Mouse (Mus musculus) urinary bladder, adult 2 months (tissue): ENCODE measurements around the gene Dock10. TPM values are rescaled to one million over a fixed set of nuclear protein-coding genes. Genes with fewer than 3 reads are reported as not detected.

Experiments used
- DNase-seq: peaks from one replicate; pipeline ENCODE4 v3.0.0; 2022; ENCODE audit warnings: low spot score
- polyA plus RNA-seq: library from polyadenylated mRNA; depleted of rRNA; stranded (reverse); fragments of >200 nt; gene quantifications from 2 replicates; pipeline ENCODE4 v1.2.3, GENCODE M21; 2012

The Dock10 gene
- polyA plus RNA-seq, 1 experiment: 16.0 TPM

DNA sequence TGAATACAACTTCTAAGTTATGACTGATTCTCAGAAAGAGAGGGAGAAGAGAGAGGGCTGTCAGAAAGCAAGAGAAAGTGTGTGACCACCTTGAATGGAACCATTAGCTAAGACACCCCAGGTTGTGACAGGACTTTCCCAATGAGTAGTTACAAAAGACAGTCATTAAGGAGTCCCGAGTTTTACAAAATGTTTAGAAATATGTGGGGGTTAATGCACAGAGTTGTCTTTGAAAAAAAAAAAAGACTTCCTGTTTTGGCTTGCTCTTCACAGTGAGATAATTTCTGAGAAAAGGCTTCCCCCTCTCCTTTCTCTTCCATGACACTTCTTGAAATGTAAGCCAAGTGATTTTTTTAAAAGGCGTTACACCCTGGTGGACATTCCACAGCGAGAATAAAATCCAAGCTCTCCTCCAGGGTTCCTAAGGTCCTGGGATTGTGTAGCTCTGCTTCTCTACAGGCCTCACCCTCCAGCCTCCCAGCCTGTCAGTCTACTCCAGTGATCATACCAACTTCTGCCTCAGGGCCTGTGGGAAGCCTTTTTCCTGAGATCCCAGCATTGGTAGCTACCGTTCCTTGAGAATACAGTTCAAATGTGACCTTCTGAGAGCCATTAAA, 144.8 kb downstream of the Dock10 start:
- DNase-seq: no peak

DNA sequence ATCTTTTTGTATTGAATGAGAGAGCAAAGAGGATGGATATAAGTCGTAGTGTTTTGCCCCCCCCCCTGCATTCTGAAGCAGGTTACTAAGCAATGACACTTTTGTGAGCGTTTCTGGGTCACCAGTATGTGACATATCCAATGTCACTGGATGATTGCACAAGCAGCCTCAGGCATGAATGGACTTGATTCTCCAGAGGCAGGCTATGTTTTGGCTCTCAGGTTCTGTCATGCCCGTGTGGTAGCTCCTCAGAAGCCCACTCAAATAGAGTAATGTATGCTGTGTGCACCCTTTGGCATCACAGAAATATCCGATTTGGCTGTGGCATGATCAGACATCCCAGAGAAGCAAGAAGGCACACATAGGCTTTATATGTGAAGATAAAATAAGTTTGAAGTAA, 150.8 kb downstream of the Dock10 start:
- DNase-seq: no peak

DNA sequence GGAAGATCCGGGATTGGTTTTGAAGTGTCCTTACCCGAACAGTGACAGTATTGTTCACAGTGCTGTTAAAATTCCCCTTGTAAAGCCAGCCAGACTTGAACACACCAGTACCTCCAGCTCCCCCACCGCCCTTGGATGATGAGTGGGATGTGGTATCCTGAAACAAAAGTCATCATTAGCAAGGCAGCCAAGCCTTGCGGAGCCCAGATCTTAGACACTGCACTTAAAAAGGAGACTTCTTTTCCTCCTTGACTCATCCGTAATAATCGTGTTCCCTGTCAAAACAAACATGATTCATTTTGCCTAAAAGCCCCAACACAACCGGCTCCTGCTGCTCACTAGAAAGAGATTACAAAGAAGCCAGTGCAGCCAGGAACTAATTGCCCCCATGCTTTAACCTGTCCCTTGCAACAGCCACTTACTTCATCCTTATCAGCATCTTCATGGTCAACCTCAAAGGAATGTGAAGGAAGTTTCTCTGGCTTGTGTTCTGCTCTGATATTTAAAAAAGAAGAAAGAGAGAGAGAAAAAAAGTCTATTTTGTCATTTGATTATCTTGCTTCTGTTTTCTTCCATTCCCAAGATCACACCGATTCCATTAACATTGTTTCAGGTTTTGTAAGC, 152.1 kb downstream of the Dock10 start:
- no peak for DNase-seq

DNA sequence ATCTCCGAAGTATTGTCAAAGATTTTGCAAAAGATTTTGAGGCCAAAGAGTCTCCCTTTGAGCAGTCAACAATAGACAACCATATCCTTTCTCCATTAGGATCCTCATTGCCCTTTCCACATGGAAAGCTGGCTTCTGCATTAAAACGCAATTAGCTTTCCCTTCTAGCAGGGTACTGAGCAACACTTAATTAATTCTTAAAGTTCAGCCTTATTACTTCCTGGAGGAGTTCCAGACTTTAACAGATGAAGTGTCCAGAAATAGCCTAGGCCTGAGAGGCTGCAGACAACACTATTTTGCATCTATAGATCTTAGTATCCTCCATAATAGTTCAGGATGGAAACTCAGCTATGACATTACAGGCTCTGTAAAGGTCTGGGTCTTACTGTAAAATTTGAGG, 154.0 kb downstream of the Dock10 start:
- DNase-seq: no peak

DNA sequence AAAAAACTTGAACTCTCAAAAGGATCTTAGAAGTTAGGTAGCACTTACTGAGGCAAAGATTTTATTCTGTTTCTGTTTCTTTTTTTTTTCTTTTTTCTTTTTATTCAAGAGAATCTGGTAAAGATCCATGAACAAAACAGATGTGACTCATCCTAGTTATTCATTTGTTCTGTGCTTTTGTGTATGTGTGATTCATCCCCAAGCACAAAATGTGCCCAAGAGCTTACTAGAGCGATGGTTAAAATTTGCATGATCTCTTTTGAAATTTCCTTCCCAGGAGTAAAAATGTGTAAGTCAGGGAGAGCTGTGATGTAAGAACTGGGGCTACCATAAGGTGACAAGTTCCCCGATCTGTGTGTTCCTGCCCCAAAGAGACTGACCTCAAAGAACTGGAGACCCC, 155.2 kb downstream of the Dock10 start:
- DNase-seq: no peak

GRCm38 (mm10) chr1:80583281-80583680, 175.0 kb downstream of the Dock10 start:
- no peak for DNase-seq

DNA sequence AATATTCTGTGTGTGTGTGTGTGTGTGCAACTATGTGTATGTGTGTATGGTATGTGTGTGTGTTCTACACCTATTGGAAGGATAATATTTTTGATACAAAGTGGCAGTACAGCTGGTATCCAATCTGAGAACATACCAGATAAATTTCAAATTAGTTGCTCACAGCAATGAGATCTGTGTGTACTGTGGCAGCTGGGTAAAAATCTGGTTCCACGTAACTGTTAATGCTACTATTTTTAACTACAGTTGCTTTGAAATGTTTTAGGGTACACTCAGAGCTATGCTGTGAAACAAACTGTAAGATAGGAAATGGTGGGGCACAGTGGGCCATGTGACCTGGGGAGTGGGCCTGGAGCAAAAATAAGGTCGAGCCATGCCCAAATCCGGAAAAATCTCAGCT, 176.1 kb downstream of the Dock10 start:
- no peak for DNase-seq

- DNase-seq: no peak
Observed at GRCm38 (mm10) chr1:80576898-80577297, 181.4 kb downstream of the Dock10 start.

DNA sequence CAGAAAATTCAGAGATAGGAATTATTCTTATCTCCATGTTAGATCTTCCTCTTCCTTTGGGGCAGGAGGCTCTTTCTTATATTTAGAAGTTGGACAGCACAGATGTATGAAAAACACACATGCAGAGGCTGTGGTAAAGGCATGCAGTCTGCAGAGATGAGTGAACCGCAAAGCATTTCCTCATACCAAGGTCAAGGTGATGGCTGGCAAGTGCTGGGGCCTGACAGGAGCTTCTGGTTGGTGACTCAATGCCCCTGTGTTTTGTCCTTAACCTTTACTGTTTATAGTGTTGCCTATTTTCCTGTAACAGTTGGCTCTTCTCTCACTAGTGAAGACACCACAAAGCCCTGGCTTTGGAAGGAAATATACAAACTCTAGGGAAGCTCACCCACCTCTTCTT, 201.9 kb downstream of the Dock10 start:
- no peak for DNase-seq

GRCm38 (mm10) chr1:80541522-80541921, 216.8 kb downstream of the Dock10 start:
- no peak for DNase-seq

DNA sequence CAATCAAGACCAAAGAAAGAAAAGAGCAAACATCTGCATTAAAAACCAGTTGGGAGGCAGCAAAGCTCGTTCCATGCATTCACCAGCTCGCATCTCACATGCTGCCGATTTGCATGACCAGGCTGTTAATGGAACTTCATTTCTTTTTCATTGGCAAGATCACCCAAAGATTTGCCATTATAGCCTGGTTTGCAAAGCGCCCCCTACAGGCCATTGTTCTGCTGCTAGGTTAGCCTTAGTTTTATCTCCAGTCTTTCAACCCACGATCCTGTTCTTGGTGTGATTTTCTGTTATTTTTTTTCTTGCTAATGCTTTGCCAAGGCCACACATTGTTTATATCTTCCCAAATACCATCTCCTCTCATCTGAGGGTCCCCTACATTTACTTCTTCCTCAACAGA, 236.1 kb downstream of the Dock10 start:
- no peak for DNase-seq

DNA sequence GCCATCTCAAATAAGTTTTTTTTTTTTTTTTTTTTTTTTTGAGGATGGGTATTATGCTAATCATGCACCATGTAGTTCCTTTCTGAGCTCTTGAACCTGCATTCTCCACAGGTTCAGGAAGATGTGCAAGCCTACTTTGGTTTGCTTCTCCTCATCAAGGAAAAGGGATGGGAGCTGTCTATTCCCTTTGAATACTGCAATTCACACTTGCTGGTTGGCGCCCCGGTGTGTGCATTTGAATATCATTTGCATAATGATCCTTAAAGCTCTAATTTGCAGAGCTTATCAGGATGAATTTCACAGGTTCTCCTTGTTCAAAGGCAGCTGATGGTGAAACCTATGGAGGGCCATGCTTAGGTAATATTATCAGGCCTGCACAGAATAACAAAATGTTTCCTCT, 237.9 kb downstream of the Dock10 start:
- DNase-seq: no peak

- DNase-seq: no peak
Observed at GRCm38 (mm10) chr1:80519893-80520292, 238.4 kb downstream of the Dock10 start.

- DNase-seq: no peak
Observed at GRCm38 (mm10) chr1:80515836-80516235, 242.5 kb downstream of the Dock10 start.

GRCm38 (mm10) chr1:80512210-80512948, 245.9 kb downstream of the Dock10 start:
- DNase-seq: no peak

DNA sequence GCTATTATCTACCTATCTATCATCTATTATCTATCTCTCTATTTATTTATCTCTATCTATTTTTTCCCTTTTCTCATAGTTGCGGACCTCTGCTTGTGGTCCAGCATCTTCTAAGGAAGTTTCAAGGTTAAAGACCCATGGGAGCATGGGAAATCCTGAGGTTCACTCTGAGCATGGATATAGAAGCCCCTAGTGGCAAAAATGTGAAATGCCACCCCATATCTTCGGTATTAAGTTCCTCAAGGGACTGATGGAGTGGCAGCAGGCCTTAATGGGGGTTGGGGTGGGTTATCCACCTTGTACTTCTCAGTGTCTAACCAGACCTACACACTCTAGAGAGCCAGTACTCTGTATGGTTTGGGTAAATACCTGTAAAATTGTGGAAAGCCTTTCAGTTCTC, 253.6 kb downstream of the Dock10 start:
- no peak for DNase-seq

DNA sequence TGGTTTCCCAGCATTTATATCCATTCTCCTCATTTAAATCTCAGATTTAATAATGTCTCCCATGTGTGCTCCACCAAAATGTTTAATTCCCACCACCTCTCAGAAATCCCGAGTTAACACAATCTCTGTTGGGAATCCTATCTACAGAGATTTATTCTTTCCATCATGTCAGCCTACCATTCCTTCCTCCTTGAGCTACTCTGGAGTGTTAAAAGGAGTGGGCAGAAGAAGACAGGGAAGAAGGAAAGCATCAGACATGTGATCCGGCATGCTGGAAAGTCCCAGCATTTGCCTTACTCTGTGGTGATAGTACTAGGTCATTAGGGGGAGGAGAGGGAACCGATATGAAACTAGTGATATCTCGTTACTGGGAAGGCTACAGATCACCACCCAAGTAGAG, 254.2 kb downstream of the Dock10 start:
- DNase-seq: no peak

GRCm38 (mm10) chr1:80502456-80503165, 255.7 kb downstream of the Dock10 start:
- DNase-seq: no peak

DNA sequence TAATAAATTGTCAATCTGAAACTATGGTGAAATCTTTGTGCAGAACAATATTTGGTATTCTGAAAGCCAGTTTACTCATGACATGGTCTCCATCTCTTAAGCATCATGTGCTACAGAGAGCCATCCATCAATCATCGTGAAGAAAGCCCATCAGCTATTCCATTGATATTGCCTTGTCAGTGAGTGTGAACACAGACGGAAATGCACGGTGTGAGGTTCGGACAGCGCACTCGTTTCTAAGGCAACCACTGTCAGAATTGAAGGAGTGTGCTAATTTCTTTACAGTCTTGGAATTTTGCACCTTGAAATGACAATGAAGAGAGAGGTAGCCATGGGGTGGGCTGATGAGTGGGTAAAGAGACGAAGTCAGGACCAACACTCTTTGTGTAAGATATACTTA, 259.1 kb downstream of the Dock10 start:
- no peak for DNase-seq

DNA sequence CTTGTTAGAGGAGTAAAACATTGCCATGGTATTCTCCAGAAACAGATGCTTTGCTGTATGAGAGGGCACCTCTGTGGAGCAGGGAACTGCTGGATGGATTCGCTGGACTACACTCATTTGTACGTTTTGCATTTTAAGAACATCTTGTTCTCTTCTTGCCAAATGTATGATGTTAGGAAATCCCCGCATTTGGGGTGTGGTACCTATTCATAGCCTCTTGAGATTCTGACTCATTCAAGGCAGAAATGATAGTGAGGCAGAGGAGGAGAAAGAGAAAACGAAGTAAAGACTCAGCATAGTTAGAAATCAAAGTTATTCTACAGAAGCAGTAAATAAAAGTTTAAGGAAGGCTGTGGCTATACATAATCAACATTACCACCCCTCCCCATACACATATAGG, 262.0 kb downstream of the Dock10 start:
- DNase-seq: no peak

- no peak for DNase-seq
Observed at GRCm38 (mm10) chr1:80483419-80483818, 274.9 kb downstream of the Dock10 start.

DNA sequence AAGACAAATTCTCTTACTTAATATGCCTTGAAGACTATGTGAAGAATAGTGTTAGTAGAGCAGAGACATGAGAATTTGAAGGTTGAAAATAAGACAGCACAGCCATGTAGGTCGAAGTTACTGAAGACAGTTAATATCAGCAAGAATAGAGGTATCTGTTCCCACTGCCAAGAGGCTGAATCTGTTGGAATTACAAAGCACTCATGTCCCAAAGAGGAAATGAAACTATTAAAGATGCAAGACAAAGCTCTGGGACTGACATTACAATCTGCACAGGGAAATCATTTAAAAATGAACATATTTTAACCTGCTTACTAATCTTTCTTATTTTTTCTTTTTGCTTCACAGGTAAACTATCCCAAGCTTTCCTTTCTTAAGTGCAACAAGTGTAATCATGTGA, 283.4 kb downstream of the Dock10 start:
- no peak for DNase-seq

DNA sequence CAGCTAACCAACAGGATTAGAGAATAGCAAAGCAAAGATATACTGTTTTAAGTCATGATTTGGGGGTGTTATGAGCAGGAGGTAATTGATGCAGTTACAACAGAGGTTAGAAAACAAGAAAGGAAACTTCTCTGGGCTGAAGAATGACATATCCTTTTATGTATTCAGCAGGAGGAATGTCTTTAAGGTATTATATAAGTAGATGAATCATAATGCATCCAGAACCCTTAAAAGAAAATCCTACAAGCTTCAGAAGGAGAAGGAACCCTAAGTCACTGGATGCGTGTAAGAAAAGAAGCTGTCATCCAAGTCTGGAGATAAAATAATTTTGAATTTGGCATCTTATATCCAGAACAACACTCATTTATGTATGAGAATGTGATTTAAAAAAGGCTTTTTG, 285.9 kb downstream of the Dock10 start:
- no peak for DNase-seq
